Mouse (Mus musculus) ES-E14 (cell line): ENCODE measurements around the gene Polr2l. TPM values are rescaled to one million over a fixed set of nuclear protein-coding genes. Genes with fewer than 3 reads are reported as not detected.

Experiments
- DNase-seq: peaks from one replicate; pipeline ENCODE4 v3.0.0-alpha.2; 2013; ENCODE audit warnings: low read depth, low spot score
- H3K27ac ChIP-seq: 2 replicates; pipeline ENCODE4 v1.5.1; 2012; ENCODE audit warnings: low read depth, mild to moderate bottlenecking, low read length, moderate library complexity, mixed read lengths; ENCODE audit not compliant: poor library complexity, insufficient read depth, severe bottlenecking
- H3K36me3 ChIP-seq: 2 replicates; pipeline ENCODE4 v1.6.1; 2012; ENCODE audit warnings: mild to moderate bottlenecking, low read length, moderate library complexity, mixed read lengths; ENCODE audit not compliant: control insufficient read depth, poor library complexity, insufficient read depth, severe bottlenecking
- H3K4me1 ChIP-seq, 2 experiments: fragments of 150-350 bp in 1 of 2; sonication (generic) in 1 of 2; 2 replicates each; pipeline ENCODE4 v1.6.1; 2012; ENCODE audit warnings: low read length in 2 of 2, mild to moderate bottlenecking in 1 of 2, mixed read lengths in 1 of 2; ENCODE audit not compliant: control insufficient read depth in 2 of 2, insufficient read depth in 2 of 2, poor library complexity in 1 of 2
- H3K4me3 ChIP-seq, 2 experiments: fragments of 150-350 bp in 1 of 2; sonication (generic) in 1 of 2; 2 replicates each; pipeline ENCODE4 v1.5.1; 2012; ENCODE audit warnings: low read length in 2 of 2, low read depth in 1 of 2, mild to moderate bottlenecking in 1 of 2, mixed read lengths in 1 of 2; ENCODE audit not compliant: insufficient read depth in 1 of 2, poor library complexity in 1 of 2, severe bottlenecking in 1 of 2
- H3K9ac ChIP-seq: 2 replicates; pipeline ENCODE4 v1.6.1; 2012; ENCODE audit warnings: low read depth, mild to moderate bottlenecking, low read length, mixed read lengths; ENCODE audit not compliant: poor library complexity, insufficient read depth, severe bottlenecking
- H3K9me3 ChIP-seq: fragments of 150-350 bp; sonication (generic); 2 replicates; pipeline ENCODE4 v1.6.1; 2012; ENCODE audit warnings: low read depth, mild to moderate bottlenecking, low read length; ENCODE audit not compliant: control insufficient read depth, insufficient read depth
- CHD2 ChIP-seq: IDR thresholded peaks from 2 replicates; pipeline ENCODE4 v1.6.1; 2014; ENCODE audit warnings: mild to moderate bottlenecking, low read depth, low read length, inconsistent platforms
- HCFC1 ChIP-seq: IDR thresholded peaks from 2 replicates; pipeline ENCODE4 v1.6.1; 2012; ENCODE audit warnings: low read length, inconsistent platforms, borderline replicate concordance; ENCODE audit not compliant: insufficient read depth
- MAFK ChIP-seq: IDR thresholded peaks from 2 replicates; pipeline ENCODE4 v1.6.1; 2014; ENCODE audit warnings: mild to moderate bottlenecking, low read depth, low read length, inconsistent platforms; ENCODE audit not compliant: insufficient read depth
- ZC3H11A ChIP-seq: IDR thresholded peaks from 2 replicates; pipeline ENCODE4 v1.6.1; 2012; ENCODE audit warnings: low read depth, mild to moderate bottlenecking, inconsistent platforms, low read length, borderline replicate concordance
- ZNF384 ChIP-seq: IDR thresholded peaks from 2 replicates; pipeline ENCODE4 v1.6.1; 2012; ENCODE audit warnings: low read depth, low read length, inconsistent platforms
- in situ Hi-C, 2 experiments: fragments of 600-800 bp; cut with MboI; formaldehyde crosslinking; loops; one replicate each; pipeline ENCODE4 v1.15.1; 2025; ENCODE audit warnings: low sequenced_read_pairs in 2 of 2, inconsistent platforms in 1 of 2; ENCODE audit not compliant: unreplicated experiment in 2 of 2
- total RNA-seq: library from RNA; depleted of rRNA; stranded (reverse); fragments of 300-350 nt; gene quantifications from 2 replicates; pipeline ENCODE4 v1.2.3, GENCODE M21; 2012

Gene Polr2l
- total RNA-seq, 1 experiment = 120 TPM

DNA sequence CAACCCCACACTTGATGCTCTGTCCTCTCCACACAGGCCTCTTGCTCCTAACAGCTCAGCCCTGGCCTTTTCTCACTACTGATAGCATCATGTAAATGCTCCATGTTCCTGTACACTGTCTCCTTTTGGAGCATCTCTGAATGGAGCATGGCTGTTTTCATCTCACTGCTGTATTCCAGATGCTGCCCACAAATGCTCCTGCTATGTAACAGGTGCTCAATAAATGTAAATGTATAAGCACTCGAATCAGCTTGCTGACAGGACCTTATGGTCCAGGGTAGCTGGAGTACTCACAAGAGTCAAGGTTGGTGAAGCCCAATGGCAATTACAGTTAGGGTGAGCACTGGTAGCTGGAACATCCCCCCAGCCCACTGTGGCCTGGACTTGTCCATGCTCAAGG, 3.7 kb downstream of the Polr2l start:
- Histone ChIP-seq H3K9me3 (no peaks in the 10 kb centered on the region), H3K27ac (no peak overlapping the region), H3K9ac (no peak overlapping the region), H3K4me3 (no peak overlapping the region), H3K36me3 (peaks cover 29% of the 10 kb centered on the region), H3K4me1 (peaks cover 3 to 32% of the 10 kb centered on the region in 2 experiments; a peak in 3 of 4 replicates)
- in situ Hi-C loops = no loop called here
- no peak for DNase-seq
- TF ChIP-seq CHD2 (no peak), ZNF384 (no peak), ZC3H11A (no peak), MAFK (no peak), HCFC1 (no peak)

DNA sequence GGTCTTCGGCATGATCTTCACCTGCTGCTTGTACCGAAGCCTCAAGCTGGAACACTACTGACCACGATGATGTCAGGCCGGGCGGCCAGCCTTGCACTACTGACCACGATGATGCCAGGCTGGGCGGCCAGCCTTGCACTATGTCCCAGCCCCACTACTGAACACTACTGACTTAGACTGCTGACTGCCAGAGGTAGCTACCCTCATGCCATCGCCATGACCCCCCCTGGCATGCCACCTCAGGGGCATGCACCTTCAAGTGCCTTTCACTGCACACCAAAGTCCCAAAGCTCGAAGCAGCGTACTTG, 4.3 kb downstream of the Polr2l start:
- no peak overlapping the region for H3K4me3 ChIP-seq
- no peak overlapping the region for H3K27ac ChIP-seq
- peaks cover 29% of the 10 kb centered on the region for H3K36me3 ChIP-seq
- TF ChIP-seq MAFK (no peak), ZNF384 (no peak), CHD2 (no peak), ZC3H11A (no peak), HCFC1 (no peak)
- in situ Hi-C loops = no loop called here
- no peaks in the 10 kb centered on the region for H3K9me3 ChIP-seq
- no peak for DNase-seq
- peaks cover 3 to 35% of the 10 kb centered on the region in 2 experiments; a peak in 3 of 4 replicates for H3K4me1 ChIP-seq
- H3K9ac ChIP-seq = no peak overlapping the region

DNA sequence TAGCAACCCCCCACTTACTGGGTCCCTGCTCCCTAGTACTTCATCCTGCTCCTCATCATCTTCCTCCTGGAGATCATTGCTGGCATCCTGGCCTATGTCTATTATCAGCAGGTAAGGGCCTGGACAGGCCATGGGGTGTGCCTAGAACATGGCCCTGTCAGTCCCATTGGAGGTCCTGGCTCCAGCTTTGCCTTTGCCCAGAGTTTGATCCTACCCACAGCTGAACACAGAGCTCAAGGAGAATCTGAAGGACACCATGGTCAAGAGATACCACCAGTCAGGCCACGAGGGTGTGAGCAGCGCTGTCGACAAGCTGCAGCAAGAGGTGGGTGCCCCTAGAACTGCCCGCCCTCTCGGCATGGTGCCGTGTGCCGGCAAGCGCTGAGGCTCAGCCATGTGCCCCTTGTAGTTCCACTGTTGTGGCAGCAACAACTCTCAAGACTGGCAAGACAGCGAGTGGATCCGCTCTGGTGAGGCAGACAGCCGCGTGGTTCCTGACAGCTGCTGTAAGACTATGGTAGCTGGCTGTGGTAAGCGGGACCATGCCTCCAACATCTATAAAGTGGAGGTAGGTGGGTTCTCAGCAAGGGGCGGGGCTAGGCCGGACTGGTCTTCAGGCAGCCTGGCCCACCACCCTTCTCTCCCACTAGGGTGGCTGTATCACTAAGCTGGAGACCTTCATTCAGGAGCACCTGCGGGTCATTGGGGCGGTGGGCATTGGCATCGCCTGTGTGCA, 4.9 kb downstream of the Polr2l start:
- no peak for DNase-seq
- Histone ChIP-seq H3K9me3 (no peaks in the 10 kb centered on the region), H3K9ac (peak overlapping the region; percentile 8; the same call in 1 of the 2 replicates), H3K4me3 (no peak overlapping the region), H3K27ac (peak overlapping the region; percentile 19; the same call in 1 of the 2 replicates), H3K4me1 (peaks cover 3 to 38% of the 10 kb centered on the region in 2 experiments; a peak in 3 of 4 replicates), H3K36me3 (peaks cover 29% of the 10 kb centered on the region)
- TF ChIP-seq MAFK (no peak), HCFC1 (no peak), CHD2 (no peak)
- in situ Hi-C loops = no loop called here

DNA sequence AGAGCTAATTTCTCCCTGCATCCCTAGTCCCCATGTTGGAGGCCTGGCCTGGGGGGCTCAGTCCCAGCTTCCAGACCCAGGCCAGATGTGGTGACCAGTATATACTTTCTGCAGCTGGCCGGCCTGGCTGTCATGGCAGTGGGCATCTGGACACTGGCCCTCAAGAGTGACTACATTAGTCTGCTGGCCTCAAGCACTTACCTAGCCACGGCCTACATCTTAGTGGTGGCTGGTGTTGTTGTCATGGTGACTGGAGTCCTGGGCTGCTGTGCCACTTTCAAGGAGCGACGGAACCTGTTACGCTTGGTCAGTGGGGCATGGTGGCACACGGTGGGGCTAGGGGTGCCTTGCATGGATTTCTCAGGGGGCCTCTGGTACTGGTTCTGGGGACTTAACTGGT, 5.6 kb downstream of the Polr2l start:
- peak overlapping the region in 1 of 2 experiments; percentile 75; a peak in 2 of 4 replicates for H3K4me3 ChIP-seq
- no peak overlapping the region; the same call in 1 of the 2 replicates for H3K27ac ChIP-seq
- no peaks in the 10 kb centered on the region for H3K9me3 ChIP-seq
- peaks cover 3 to 38% of the 10 kb centered on the region in 2 experiments; a peak in 3 of 4 replicates for H3K4me1 ChIP-seq
- no peak for TF ChIP-seq HCFC1
- TF ChIP-seq MAFK = no peak
- no peak for TF ChIP-seq CHD2
- no peak for TF ChIP-seq ZC3H11A
- no peak for TF ChIP-seq ZNF384
- in situ Hi-C loops = no loop called here
- H3K9ac ChIP-seq = peak overlapping the region; percentile 64; the same call in 1 of the 2 replicates
- H3K36me3 ChIP-seq = peaks cover 29% of the 10 kb centered on the region
- DNase-seq = no peak
